Mouse (Mus musculus) MEL (cell line): ENCODE results near the gene Mfn2. TPM values are rescaled to one million over a fixed set of nuclear protein-coding genes. Genes with fewer than 3 reads are reported as not detected.

Experiments
- DNase-seq: peaks from one replicate; pipeline ENCODE4 v3.0.0; 2011; ENCODE audit warnings: low read depth, low spot score
- H3K27ac ChIP-seq: 2 replicates; pipeline ENCODE4 v1.5.1; 2012; ENCODE audit warnings: low read depth, mild to moderate bottlenecking, control low read depth, low read length, moderate library complexity; ENCODE audit not compliant: control insufficient read depth
- H3K27me3 ChIP-seq, 2 experiments: fragments of 150-350 bp in 1 of 2; sonication (generic) in 1 of 2; 2 replicates each; pipeline ENCODE4 v1.6.1; 2012; ENCODE audit warnings: low read length in 2 of 2, mild to moderate bottlenecking in 2 of 2, improper control_type of control experiment in 1 of 2, moderate library complexity in 1 of 2; ENCODE audit not compliant: insufficient read depth in 2 of 2, control insufficient read depth in 1 of 2
- H3K36me3 ChIP-seq, 2 experiments: 2 replicates each; pipeline ENCODE4 v1.6.1; 2012 to 2014; ENCODE audit warnings: low read length in 2 of 2, improper control_type of control experiment in 1 of 2, inconsistent platforms in 1 of 2, mild to moderate bottlenecking in 1 of 2; ENCODE audit not compliant: insufficient read depth in 2 of 2, control insufficient read depth in 1 of 2
- H3K4me1 ChIP-seq, 2 experiments: fragments of 150-350 bp in 1 of 2; sonication (generic) in 1 of 2; 2 replicates each; pipeline ENCODE4 v1.6.1; 2012; ENCODE audit warnings: low read length in 2 of 2, improper control_type of control experiment in 1 of 2, mild to moderate bottlenecking in 1 of 2; ENCODE audit not compliant: insufficient read depth in 2 of 2, control insufficient read depth in 1 of 2
- H3K4me3 ChIP-seq, 2 experiments: fragments of 150-350 bp in 1 of 2; sonication (generic) in 1 of 2; 2 replicates each; pipeline ENCODE4 v1.5.1; 2012; ENCODE audit warnings: low read depth in 2 of 2, low read length in 2 of 2, mild to moderate bottlenecking in 2 of 2, moderate library complexity in 2 of 2, control low read depth in 1 of 2, improper control_type of control experiment in 1 of 2; ENCODE audit not compliant: control insufficient read depth in 1 of 2, insufficient read depth in 1 of 2
- H3K79me2 ChIP-seq: 2 replicates; pipeline ENCODE4 v1.6.1; 2012; ENCODE audit warnings: mild to moderate bottlenecking, low read length, moderate library complexity; ENCODE audit not compliant: control insufficient read depth, poor library complexity, insufficient read depth
- H3K9ac ChIP-seq: 2 replicates; pipeline ENCODE4 v1.6.1; 2012; ENCODE audit warnings: low read depth, mild to moderate bottlenecking, control low read depth, low read length, moderate library complexity; ENCODE audit not compliant: control insufficient read depth, poor library complexity, severe bottlenecking
- H3K9me3 ChIP-seq: fragments of 150-350 bp; sonication (generic); replicated peaks from 2 replicates; pipeline ENCODE4 v1.6.1; 2012; ENCODE audit warnings: mild to moderate bottlenecking, low read length, improper control_type of control experiment, moderate library complexity; ENCODE audit not compliant: insufficient read depth
- BHLHE40 ChIP-seq: IDR thresholded peaks from 2 replicates; pipeline ENCODE4 v1.6.1; 2012; ENCODE audit warnings: low read depth, mild to moderate bottlenecking, inconsistent platforms, low read length, improper control_type of control experiment, borderline replicate concordance
- EP300 ChIP-seq, 2 experiments: IDR thresholded peaks; 2 replicates each; pipeline ENCODE4 v1.6.1; 2011; ENCODE audit warnings: improper control_type of control experiment in 2 of 2, low read length in 2 of 2, low read depth in 1 of 2, mild to moderate bottlenecking in 1 of 2
- ETS1 ChIP-seq: IDR thresholded peaks from 2 replicates; pipeline ENCODE4 v1.6.1; 2012; ENCODE audit warnings: low read depth, mild to moderate bottlenecking, inconsistent platforms, low read length, improper control_type of control experiment, moderate library complexity
- GATA1 ChIP-seq: IDR thresholded peaks from 2 replicates; pipeline ENCODE4 v1.6.1; 2011; ENCODE audit warnings: low read depth, low read length, improper control_type of control experiment
- HCFC1 ChIP-seq: IDR thresholded peaks from 2 replicates; pipeline ENCODE4 v1.6.1; 2012; ENCODE audit warnings: low read depth, mild to moderate bottlenecking, inconsistent platforms, low read length, improper control_type of control experiment, moderate library complexity
- MAX ChIP-seq: IDR thresholded peaks from 2 replicates; pipeline ENCODE4 v1.6.1; 2011; ENCODE audit warnings: low read length, improper control_type of control experiment
- MAZ ChIP-seq: IDR thresholded peaks from 2 replicates; pipeline ENCODE4 v1.6.1; 2012; ENCODE audit warnings: low read depth, mild to moderate bottlenecking, inconsistent platforms, low read length, improper control_type of control experiment
- MYB ChIP-seq: IDR thresholded peaks from 2 replicates; pipeline ENCODE4 v1.6.1; 2011; ENCODE audit warnings: mild to moderate bottlenecking, low read depth, low read length, improper control_type of control experiment
- POLR2A ChIP-seq, 2 experiments: IDR thresholded peaks; 2 replicates each; pipeline ENCODE4 v1.6.1; 2011 to 2012; ENCODE audit warnings: low read length in 2 of 2, mild to moderate bottlenecking in 2 of 2, control low read depth in 1 of 2, improper control_type of control experiment in 1 of 2, low read depth in 1 of 2, moderate library complexity in 1 of 2; ENCODE audit not compliant: control insufficient read depth in 1 of 2, insufficient read depth in 1 of 2, poor library complexity in 1 of 2
- POLR2AphosphoS2 ChIP-seq: IDR thresholded peaks from 2 replicates; pipeline ENCODE4 v1.6.1; 2011; ENCODE audit warnings: low read length, improper control_type of control experiment
- RCOR1 ChIP-seq: IDR thresholded peaks from 2 replicates; pipeline ENCODE4 v1.6.1; 2012; ENCODE audit warnings: low read depth, mild to moderate bottlenecking, inconsistent platforms, low read length, improper control_type of control experiment
- TBP ChIP-seq: IDR thresholded peaks from 2 replicates; pipeline ENCODE4 v1.8.0; 2011; ENCODE audit warnings: low read depth, low read length, improper control_type of control experiment
- USF1 ChIP-seq: IDR thresholded peaks from 2 replicates; pipeline ENCODE4 v1.6.1; 2014; ENCODE audit warnings: low read depth, mild to moderate bottlenecking, inconsistent platforms, low read length, improper control_type of control experiment, moderate library complexity
- USF2 ChIP-seq, 2 experiments: IDR thresholded peaks; 2 replicates each; pipeline ENCODE4 v1.6.1; 2011 to 2012; ENCODE audit warnings: improper control_type of control experiment in 2 of 2, low read length in 2 of 2, borderline replicate concordance in 1 of 2, inconsistent platforms in 1 of 2, low read depth in 1 of 2, mild to moderate bottlenecking in 1 of 2; ENCODE audit not compliant: insufficient read depth in 1 of 2
- ZKSCAN1 ChIP-seq: IDR thresholded peaks from 2 replicates; pipeline ENCODE4 v1.6.1; 2012; ENCODE audit warnings: low read depth, mild to moderate bottlenecking, inconsistent platforms, low read length, improper control_type of control experiment, moderate library complexity
- ZMIZ1 ChIP-seq: IDR thresholded peaks from 2 replicates; pipeline ENCODE4 v1.6.1; 2012; ENCODE audit warnings: low read depth, mild to moderate bottlenecking, inconsistent platforms, low read length, improper control_type of control experiment, moderate library complexity
- ZNF384 ChIP-seq: IDR thresholded peaks from 2 replicates; pipeline ENCODE4 v1.6.1; 2012; ENCODE audit warnings: low read depth, mild to moderate bottlenecking, inconsistent platforms, low read length, improper control_type of control experiment
- polyA plus RNA-seq, 2 experiments: library from polyadenylated mRNA; stranded (reverse) in 1 of 2; unstranded in 1 of 2; fragments of >175 nt in 1 of 2; fragments of >200 nt in 1 of 2; gene quantifications; 2 replicates each; pipeline versions ENCODE4 v1.2.1 to v1.2.4; 2012; ENCODE audit warnings: low replicate concordance in 2 of 2, low read depth in 1 of 2; ENCODE audit not compliant: insufficient read length in 2 of 2, insufficient read depth in 1 of 2, missing spikeins in 1 of 2
- total RNA-seq: library from RNA; depleted of rRNA; stranded (reverse); fragments of 300-350 nt; gene quantifications from 2 replicates; pipeline ENCODE4 v1.2.3, GENCODE M21; 2012

Mfn2 gene
- total and polyA plus RNA-seq, 3 experiments = 19.0 to 32.8 TPM; not detected in 1

- peaks cover 9 to 16% of the 10 kb centered on the region in 2 experiments for H3K4me1 ChIP-seq
- no peaks in the 10 kb centered on the region for H3K27me3 ChIP-seq
- H3K9me3 ChIP-seq = no peaks in the 10 kb centered on the region
- TF ChIP-seq TBP = no peak
- TF ChIP-seq USF2 (IDR thresholded peaks at IDR 0.05; ENCODE audit: borderline replicate concordance in 1 of 2, insufficient read depth in 1 of 2, low read depth in 1 of 2, low read length in 2 of 2) = no peak
- no peak for TF ChIP-seq ZKSCAN1
- TF ChIP-seq ZMIZ1 = no peak
- TF ChIP-seq MAX = no peak
- TF ChIP-seq BHLHE40 = no peak
- no peak for TF ChIP-seq ZNF384
- TF ChIP-seq ETS1 = no peak
- TF ChIP-seq MAZ = no peak
- H3K79me2 ChIP-seq = peaks cover 3% of the 10 kb centered on the region; the same call in 1 of the 2 replicates
- no peak overlapping the region for H3K27ac ChIP-seq
- peaks cover 14% of the 10 kb centered on the region in 2 experiments for H3K36me3 ChIP-seq
- no peak for DNase-seq
- H3K9ac ChIP-seq = no peak overlapping the region
- no peak overlapping the region for H3K4me3 ChIP-seq
Measured at GRCm38 (mm10) chr4:147878537-147878936, 26.0 kb downstream of the Mfn2 start.

- DNase-seq = peak; percentile 37
- TF ChIP-seq POLR2A (IDR thresholded peaks at IDR 0.05; ENCODE audit: control insufficient read depth in 1 of 2, insufficient read depth in 1 of 2, low read depth in 1 of 2, low read length in 2 of 2, poor library complexity in 1 of 2) (no peak), MAZ (peak; percentile 79), EP300 (IDR thresholded peaks at IDR 0.05; ENCODE audit: low read depth in 1 of 2, low read length in 2 of 2) (peak in 1 of 2 experiments; percentile 38; a peak in 2 of 4 replicates), ETS1 (peak; percentile 49), GATA1 (peak; percentile 21; the same call in 1 of the 2 replicates)
- Histone ChIP-seq H3K79me2 (peaks cover 13% of the 10 kb centered on the region), H3K9me3 (no peaks in the 10 kb centered on the region), H3K9ac (no peak overlapping the region), H3K4me3 (no peak overlapping the region), H3K36me3 (peaks cover 13 to 16% of the 10 kb centered on the region in 2 experiments), H3K27me3 (no peaks in the 10 kb centered on the region), H3K4me1 (peaks cover 9 to 27% of the 10 kb centered on the region in 2 experiments), H3K27ac (peak overlapping the region; percentile 24)
Measured at GRCm38 (mm10) chr4:147875852-147876575, 28.5 kb downstream of the Mfn2 start.

- H3K4me1 ChIP-seq = peaks cover 5 to 25% of the 10 kb centered on the region in 2 experiments; a peak in 3 of 4 replicates
- no peaks in the 10 kb centered on the region for H3K9me3 ChIP-seq
- H3K79me2 ChIP-seq = peaks cover 31% of the 10 kb centered on the region
- no peaks in the 10 kb centered on the region for H3K27me3 ChIP-seq
- TF ChIP-seq HCFC1 = no peak
- TF ChIP-seq POLR2AphosphoS2 = peak; percentile 23; the same call in 1 of the 2 replicates
- peak; percentile 51 for TF ChIP-seq USF1
- TF ChIP-seq MYB = no peak
- TF ChIP-seq RCOR1 = 0 out of 2 replicates have a peak, but pooled peaks have one; percentile 36
- peak; percentile 49 for DNase-seq
- peak overlapping the region; percentile 87 to 95 for H3K4me3 ChIP-seq
- peaks cover 2 to 5% of the 10 kb centered on the region in 2 experiments; a peak in 2 of 4 replicates for H3K36me3 ChIP-seq
- peak overlapping the region; percentile 67 for H3K27ac ChIP-seq
- peak overlapping the region; percentile 79 for H3K9ac ChIP-seq
Measured at GRCm38 (mm10) chr4:147869238-147869637, 35.3 kb downstream of the Mfn2 start.
